Mouse (Mus musculus): ENCODE measurements at regions not wholly inside any gene's neighbourhood (a gene's known extent, or its start where the extent isn't known, plus 50 kb on each side); places are given as distances from the start of the nearest gene placed in this dataset.

- CTCF ChIA-PET: no interaction called here
Measured at GRCm38 (mm10) chr17:4199698-4200153, 503.7 kb upstream of the Nox3 start.

- CTCF ChIA-PET: no interaction called here
Measured at GRCm38 (mm10) chr17:4201300-4201699, 505.2 kb upstream of the Nox3 start.

- CTCF ChIA-PET: no interaction called here
Measured at GRCm38 (mm10) chr17:4208142-4208925, 512.3 kb upstream of the Nox3 start.

GRCm38 (mm10) chr17:4209650-4210049, 513.6 kb upstream of the Nox3 start:
- CTCF ChIA-PET: no interaction called here

DNA sequence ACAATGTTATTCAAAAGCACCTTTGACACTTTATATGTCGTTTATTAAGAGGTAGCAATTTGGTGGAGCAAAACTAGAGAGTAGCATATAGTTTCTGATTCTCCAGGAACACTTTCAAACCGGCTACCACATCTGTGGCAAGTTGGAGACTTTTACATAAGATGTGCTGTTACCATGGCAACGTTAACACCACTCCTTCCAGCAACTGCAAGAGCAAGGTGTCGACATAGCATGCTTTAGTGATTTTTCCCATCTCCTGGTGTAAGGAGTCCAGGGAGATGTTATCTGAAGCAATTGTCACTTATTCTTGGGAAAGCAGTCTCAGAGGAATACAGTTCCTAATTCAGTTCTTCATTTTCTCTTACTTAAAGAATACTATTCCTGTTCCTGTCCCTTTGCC, 516.5 kb upstream of the Nox3 start:
- CTCF ChIA-PET: no interaction called here

GRCm38 (mm10) chr17:4214970-4215369, 518.9 kb upstream of the Nox3 start:
- CTCF ChIA-PET: no interaction called here

DNA sequence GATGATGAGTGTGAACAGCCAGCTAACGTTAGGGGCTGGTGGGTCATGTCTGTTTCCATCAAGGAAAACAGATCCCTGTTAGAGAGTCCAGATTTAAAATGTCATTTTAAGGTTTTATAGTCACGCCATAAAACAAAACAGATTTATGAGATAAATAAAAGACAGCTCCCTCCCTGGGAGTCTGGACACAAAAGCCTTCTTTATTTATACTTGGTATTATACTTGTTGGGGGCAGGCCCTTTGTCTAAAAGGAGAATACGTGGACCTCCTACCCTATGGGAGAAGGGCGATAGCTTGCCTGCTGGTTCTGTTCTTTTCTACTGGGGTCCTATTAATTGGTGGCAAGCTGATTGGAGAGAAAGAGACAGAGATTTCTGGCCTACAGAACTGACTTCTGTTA, 520.1 kb upstream of the Nox3 start:
- CTCF ChIA-PET: interaction anchor here (0.5 kb wide), 1 partner anchor 341 kb away, joined by 3 read pairs; no protein-coding TSS in a partner anchor

DNA sequence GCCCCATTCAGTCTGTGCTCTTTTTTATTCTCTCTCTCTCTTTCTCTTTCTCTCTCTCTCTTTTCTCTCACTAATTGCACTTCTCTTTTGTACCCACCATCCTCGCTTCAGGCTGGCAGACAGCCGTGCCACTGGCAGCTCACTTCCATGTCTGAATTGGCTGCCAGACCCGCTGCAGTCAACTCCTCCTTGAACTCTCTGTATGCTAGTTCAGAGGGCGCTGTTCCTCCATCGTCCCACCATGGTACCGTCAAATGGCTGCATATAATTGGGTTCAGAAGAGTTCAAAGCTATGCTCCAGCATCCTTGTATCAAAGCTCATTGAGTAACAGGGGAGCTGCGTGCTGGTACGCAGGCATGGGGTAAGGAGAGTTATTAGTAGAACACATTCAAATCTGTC, 520.7 kb upstream of the Nox3 start:
- CTCF ChIA-PET: no interaction called here

- CTCF ChIA-PET: no interaction called here
Measured at GRCm38 (mm10) chr17:4220661-4221360, 524.8 kb upstream of the Nox3 start.

GRCm38 (mm10) chr17:4227889-4228288, 531.8 kb upstream of the Nox3 start:
- CTCF ChIA-PET: no interaction called here

- CTCF ChIA-PET: no interaction called here
Measured at GRCm38 (mm10) chr17:4229969-4230368, 533.9 kb upstream of the Nox3 start.

DNA sequence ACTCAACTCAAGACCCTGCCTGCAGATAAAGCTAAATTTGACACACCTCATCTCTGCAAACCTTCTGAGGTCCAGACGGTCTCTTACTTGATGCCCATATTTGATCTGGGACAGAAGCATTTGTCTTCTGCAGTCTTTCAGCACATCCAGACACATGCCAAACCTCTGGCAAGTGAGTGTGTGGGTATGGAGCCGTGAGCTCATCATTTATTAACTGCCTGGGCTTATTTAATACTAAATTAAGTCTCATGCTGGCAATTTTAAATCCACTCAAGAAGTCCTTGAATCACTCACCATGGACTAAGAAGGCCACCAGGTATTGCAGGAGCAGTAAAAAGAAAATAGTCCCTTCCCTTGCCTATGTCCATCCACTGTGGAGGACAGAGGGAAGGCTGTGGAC, 554.4 kb upstream of the Nox3 start:
- CTCF ChIA-PET: no interaction called here

- CTCF ChIA-PET: no interaction called here
Measured at GRCm38 (mm10) chr17:4265471-4265870, 569.4 kb upstream of the Nox3 start.

- CTCF ChIA-PET: no interaction called here
Measured at GRCm38 (mm10) chr17:4265946-4266345, 569.9 kb upstream of the Nox3 start.

GRCm38 (mm10) chr17:4266487-4266886, 570.4 kb upstream of the Nox3 start:
- CTCF ChIA-PET: no interaction called here

- CTCF ChIA-PET: no interaction called here
Measured at GRCm38 (mm10) chr17:4268380-4268779, 572.3 kb upstream of the Nox3 start.

GRCm38 (mm10) chr17:4272456-4272855, 576.4 kb upstream of the Nox3 start:
- CTCF ChIA-PET: no interaction called here

DNA sequence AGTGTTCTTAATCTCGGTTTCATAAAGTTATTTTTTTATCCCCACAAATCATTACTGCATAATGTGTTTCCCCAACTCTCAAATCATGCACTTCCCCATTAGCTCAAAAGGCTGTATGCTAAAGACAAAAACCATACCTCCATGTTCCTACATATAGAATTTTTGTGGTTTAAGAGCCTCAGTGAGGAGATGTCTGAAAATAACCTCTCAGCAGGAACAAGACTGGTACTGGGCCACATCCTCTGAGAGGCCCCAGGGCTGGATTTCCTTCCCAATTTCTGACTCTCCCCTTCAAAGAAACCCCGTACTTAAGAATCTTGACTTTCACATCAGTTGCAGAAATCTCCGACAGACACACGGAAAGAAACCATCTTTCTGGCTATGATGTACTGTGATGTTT, 580.7 kb upstream of the Nox3 start:
- CTCF ChIA-PET: no interaction called here

GRCm38 (mm10) chr17:4278239-4278827, 582.3 kb upstream of the Nox3 start:
- CTCF ChIA-PET: no interaction called here

DNA sequence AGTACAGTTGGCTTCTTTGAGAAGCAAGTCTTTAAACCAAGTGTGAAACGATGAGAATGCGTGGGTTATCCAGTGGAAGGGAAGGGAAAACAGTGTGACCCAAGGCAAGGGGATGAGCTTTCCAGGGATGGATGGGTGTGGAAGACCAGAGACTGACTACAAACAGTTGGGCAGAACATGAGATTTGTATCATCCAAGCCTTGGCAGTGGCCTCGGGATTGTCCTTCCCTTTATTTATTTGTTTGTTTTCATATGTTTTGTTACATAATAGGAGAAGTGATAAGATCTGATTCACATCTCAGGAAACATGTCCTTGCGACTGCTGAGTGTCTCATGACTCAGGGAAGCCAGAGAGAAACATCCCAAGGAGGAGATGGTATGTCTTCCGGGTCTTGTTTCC, 585.4 kb upstream of the Nox3 start:
- CTCF ChIA-PET: interaction anchor here (0.7 kb wide), 1 partner anchor 130 kb away, joined by 6 read pairs; no protein-coding TSS in a partner anchor

GRCm38 (mm10) chr17:4291418-4291817, 595.4 kb upstream of the Nox3 start:
- CTCF ChIA-PET: no interaction called here

- CTCF ChIA-PET: no interaction called here
Measured at GRCm38 (mm10) chr17:4296521-4297155, 600.6 kb upstream of the Nox3 start.

DNA sequence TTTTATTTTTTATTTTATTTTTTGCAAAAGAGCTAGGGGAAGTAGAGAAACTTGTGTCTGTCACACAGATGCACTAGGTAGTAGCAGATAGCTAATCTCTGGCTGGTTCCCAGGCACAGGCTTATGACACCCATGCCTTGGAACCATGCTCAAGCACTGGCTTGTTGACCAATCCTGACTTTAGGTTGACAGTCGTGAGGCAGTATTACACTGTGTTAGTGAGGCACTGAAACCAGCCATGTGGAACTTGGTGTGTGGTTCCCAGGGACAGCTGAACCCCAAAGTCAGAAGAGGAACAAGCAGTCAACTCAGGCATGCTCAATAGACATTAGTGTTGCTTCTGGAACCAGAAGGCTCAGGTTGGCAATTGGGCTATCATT, 601.1 kb upstream of the Nox3 start:
- CTCF ChIA-PET: no interaction called here

Measured in spleen, embryonic (tissue).